Mouse (Mus musculus): ENCODE results near the gene Cbr4.

- TF ChIP-seq CTCF (IDR thresholded peaks at IDR 0.05) (no peak), EP300 (IDR thresholded peaks at IDR 0.05) (0 out of 2 replicates have a peak, but pooled peaks have one; percentile 40)
These were observed 8.7 kb upstream of the Cbr4 start for GRCm38 (mm10) chr8:61478793-61479192.

All from lung, postnatal 0 days (tissue).